Mouse (Mus musculus): Measurements from ENCODE around the gene Nrn1.

DNA sequence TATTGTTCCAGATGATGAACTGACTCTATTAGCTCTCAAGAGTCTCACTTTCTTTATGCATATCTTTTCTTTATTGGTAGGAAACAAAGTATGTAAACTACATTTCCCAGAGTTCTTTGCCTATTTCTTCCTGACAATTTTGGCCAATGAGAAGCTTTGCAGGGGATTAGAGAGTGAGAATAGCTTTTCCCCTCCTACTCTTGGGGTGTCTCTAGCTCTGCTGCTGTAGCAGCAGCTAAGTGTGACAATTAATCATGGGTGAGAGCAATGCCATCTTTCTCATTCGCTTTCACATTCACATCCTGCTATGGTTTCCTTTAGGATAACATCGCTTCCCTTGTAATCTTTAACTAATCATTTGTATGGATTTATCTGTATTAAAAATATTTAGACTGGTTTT is 18.2 kb downstream of the Nrn1 start:
- TF ChIP-seq CTCF (IDR thresholded peaks at IDR 0.05; ENCODE audit: control insufficient read depth, insufficient read depth, insufficient replicate concordance, low read depth, low read length) (no peak), POLR2A (IDR thresholded peaks at IDR 0.05; ENCODE audit: control insufficient read depth, low read depth, low read length) (no peak)
